Mouse (Mus musculus) B cell, adult 2 months (primary cell): Measurements from ENCODE around the gene Asic3.

Experiments
- DNase-seq, 2 experiments: peaks; one replicate each; pipeline ENCODE4 v3.0.0; 2022

The Asic3 gene

GRCm38 (mm10) chr5:24452030-24452690, 39.0 kb downstream of the Asic3 start, which contains the start of gene Agap3:
Agap3 (plus strand) TSS chr5:24452177.
- peak; percentile 40 to 41 for DNase-seq

GRCm38 (mm10) chr5:24452691-24453233, 39.6 kb downstream of the Asic3 start:
- DNase-seq, result peak; percentile 19 to 26

GRCm38 (mm10) chr5:24453283-24453984, 40.2 kb downstream of the Asic3 start:
- DNase-seq, result no peak

GRCm38 (mm10) chr5:24453985-24454303, 40.8 kb downstream of the Asic3 start:
- DNase-seq, result no peak

- DNase-seq, result no peak
These were observed 41.9 kb downstream of the Asic3 start for GRCm38 (mm10) chr5:24455076-24455475.

- DNase-seq, result no peak
These were observed 42.4 kb downstream of the Asic3 start for GRCm38 (mm10) chr5:24455613-24456012.

GRCm38 (mm10) chr5:24466762-24467161, 53.6 kb downstream of the Asic3 start:
- no peak for DNase-seq
